Mouse (Mus musculus): ENCODE measurements around the gene Kcng3. TPM values are rescaled to one million over a fixed set of nuclear protein-coding genes. Genes with fewer than 3 reads are reported as not detected.
A peak's percentile ranks its signal among the peaks of the same experiment; 100 is the strongest.

Kcng3 gene
- polyA plus RNA-seq, 1 experiment, result 2.0 TPM

- peak; percentile 28 for DNase-seq (ENCODE audit: low spot score)
These were observed 662 bp downstream of the Kcng3 start for GRCm38 (mm10) chr17:83630787-83631678.

DNA sequence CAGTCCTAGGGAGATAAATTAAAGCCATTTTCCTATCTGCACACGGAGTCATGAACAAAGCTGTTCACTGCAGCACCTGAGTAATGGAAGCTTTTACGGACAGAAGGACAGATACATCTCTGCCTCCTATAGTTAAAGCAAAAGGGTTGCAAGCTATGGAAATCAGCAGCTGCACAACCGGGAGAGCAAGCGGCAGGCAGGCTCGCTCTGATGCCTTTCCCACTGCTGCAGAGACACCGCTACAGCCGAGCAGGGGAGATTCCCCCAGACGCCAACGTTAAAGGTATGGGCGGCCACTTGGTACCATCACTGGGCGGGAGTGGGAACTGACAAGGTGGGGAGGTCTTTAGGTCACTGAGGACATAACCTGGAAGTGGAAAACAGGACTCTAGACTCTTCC, 17.8 kb downstream of the Kcng3 start:
- DNase-seq (ENCODE audit: low spot score), result no peak

GRCm38 (mm10) chr17:83609532-83609931, 22.2 kb downstream of the Kcng3 start:
- DNase-seq (ENCODE audit: low spot score), result no peak

GRCm38 (mm10) chr17:83600976-83601375, 30.7 kb downstream of the Kcng3 start:
- no peak for DNase-seq (ENCODE audit: low spot score)

DNA sequence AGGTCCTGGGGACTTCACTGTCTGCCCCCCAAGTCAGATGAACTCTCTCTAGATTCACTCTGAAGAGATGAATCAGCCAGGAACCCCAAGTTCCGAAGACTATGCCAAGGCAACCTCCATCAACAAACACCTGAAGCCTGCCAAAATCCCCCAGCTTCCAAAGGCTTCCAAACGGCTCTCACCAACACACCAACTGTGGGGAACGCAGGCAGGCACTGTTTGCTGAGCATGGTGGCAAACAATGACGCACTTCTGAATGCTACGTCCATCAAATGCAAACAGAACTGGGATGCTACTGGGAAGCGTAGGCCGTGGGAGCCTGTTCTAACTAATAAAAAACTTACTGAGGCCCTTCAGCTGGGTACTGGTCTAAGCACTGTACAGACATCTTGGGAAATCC, 35.7 kb downstream of the Kcng3 start:
- no peak for DNase-seq (ENCODE audit: low spot score)

GRCm38 (mm10) chr17:83594526-83594925, 37.2 kb downstream of the Kcng3 start:
- DNase-seq (ENCODE audit: low spot score), result no peak

- DNase-seq (ENCODE audit: low spot score), result no peak
These were observed 38.3 kb downstream of the Kcng3 start for GRCm38 (mm10) chr17:83593396-83593795.

- no peak for DNase-seq (ENCODE audit: low spot score)
These were observed 42.9 kb downstream of the Kcng3 start for GRCm38 (mm10) chr17:83588663-83589341.

- no peak for DNase-seq (ENCODE audit: low spot score)
These were observed 44.0 kb downstream of the Kcng3 start for GRCm38 (mm10) chr17:83587731-83588130.

DNA sequence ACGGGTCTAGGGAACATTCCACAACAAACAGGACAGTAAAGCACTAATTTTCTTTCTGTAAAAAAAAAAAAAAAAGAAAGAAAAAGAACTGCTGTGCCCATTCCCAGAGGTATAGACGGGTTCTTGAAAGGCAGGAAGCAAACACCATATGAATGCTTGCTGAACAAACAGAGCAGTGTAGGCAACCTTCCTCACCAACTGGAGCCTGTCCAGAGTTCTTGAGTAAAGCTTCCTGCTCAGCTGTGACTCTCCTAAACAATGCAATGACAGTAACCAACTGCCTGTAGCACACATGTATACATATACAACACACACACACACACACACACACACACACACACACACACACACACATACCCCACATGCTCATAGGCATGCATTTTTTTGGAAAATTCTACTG, 49.1 kb downstream of the Kcng3 start:
- DNase-seq (ENCODE audit: low spot score), result no peak

GRCm38 (mm10) chr17:83580734-83581133, 51.0 kb downstream of the Kcng3 start:
- no peak for DNase-seq (ENCODE audit: low spot score)

DNA sequence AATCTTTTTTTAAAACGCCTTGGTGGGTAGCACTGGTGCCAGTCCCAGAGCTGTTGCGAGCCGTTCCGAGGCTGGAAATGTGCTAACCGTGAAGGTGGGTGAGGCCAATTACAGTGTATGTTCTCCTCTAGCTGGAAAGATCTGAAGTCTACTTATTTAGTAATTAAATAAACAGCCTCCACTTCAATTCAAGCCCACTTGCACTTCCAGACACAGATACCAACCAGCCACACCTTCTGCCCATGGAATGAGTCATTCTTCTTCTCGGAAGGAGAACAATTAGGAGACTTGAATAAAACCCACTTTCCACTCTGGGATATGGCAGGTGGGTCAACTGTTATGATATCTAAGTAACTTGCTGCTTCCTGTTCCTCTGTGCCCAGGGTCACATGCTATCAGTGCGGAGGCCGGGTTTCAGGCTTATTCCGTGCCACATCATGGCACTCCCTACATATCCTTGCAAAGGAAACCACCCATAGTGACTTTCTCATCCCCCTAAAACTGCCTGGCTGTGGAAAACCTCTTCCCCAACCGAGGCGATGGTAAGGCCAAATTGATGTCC, 54.8 kb downstream of the Kcng3 start:
- no peak for DNase-seq (ENCODE audit: low spot score)

DNA sequence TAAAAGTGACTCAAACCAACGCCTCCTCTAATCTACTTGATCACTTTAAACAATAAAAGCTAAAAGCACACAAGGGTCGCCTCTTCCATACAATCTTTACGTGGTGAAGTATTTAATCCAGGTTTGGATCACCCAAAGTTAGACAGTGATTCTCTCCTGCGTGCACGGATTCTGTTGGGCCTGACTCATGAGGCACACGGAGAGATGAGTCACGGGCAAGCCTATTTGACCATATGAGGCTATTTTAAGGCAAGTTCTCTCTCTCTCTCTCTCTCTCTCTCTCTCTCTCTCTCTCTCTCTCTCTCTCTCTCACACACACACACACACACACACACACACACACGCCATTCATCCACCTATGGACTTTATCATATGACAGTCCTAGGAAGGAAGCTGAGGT, 57.1 kb downstream of the Kcng3 start:
- DNase-seq (ENCODE audit: low spot score), result no peak

GRCm38 (mm10) chr17:83573128-83573527, 58.6 kb downstream of the Kcng3 start:
- DNase-seq (ENCODE audit: low spot score), result no peak

DNA sequence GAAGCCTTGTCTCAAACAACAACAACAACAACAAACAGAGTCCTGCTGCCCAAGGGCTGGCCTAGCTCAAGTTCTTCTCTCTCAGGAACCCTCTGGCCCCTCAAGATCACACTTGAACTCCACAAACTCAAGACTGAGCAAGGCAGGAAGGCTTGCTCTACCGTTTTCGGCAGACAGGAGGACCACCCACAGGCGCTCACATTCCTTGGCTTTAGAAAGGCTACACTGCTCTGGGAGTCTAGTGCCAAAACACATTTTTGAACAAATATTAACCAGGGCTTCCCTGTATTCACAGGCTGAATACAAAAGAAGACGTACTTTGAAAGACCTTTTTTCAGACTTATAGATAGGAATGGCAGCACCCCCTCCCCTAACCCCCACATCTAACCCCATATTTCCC, 59.3 kb downstream of the Kcng3 start:
- no peak for DNase-seq (ENCODE audit: low spot score)

DNA sequence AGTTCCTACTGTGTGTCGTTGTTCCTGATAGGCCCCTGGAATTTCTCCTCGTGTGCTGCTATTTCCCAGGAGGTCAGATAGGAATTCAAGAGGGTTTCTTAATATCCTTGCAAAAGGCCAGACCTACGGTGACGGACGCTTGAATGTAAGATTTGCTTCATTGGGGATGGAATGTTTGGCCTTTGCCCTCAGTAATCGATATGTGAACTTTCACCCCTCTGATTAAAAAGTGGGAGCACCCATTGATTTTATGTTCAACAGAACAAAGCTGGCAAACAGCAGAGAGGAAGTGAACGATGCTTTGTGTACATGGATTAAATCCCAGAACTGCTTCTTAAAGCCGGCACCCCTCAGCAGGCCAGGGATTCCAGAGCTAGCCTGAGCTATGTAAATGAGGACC, 64.3 kb downstream of the Kcng3 start:
- no peak for DNase-seq (ENCODE audit: low spot score)

DNA sequence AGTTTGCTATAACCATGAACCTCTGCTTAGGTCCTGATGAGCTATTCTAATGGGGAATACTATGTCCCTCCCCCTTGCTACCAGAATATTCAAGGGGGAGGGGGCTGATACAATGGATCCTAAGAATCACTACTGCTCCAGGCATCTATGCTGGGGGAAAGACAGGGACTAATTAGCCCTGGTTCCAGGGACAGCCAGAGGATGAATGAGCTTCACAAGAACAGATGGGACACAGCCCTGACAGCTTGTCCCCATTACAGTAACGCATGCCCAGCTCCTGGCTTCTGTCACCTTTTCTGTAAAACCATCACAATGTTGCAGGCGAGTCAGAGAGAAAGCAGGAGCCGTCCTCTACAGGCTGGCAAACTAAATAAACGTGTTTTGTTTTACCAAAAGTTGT, 66.2 kb downstream of the Kcng3 start:
- DNase-seq (ENCODE audit: low spot score), result no peak

DNA sequence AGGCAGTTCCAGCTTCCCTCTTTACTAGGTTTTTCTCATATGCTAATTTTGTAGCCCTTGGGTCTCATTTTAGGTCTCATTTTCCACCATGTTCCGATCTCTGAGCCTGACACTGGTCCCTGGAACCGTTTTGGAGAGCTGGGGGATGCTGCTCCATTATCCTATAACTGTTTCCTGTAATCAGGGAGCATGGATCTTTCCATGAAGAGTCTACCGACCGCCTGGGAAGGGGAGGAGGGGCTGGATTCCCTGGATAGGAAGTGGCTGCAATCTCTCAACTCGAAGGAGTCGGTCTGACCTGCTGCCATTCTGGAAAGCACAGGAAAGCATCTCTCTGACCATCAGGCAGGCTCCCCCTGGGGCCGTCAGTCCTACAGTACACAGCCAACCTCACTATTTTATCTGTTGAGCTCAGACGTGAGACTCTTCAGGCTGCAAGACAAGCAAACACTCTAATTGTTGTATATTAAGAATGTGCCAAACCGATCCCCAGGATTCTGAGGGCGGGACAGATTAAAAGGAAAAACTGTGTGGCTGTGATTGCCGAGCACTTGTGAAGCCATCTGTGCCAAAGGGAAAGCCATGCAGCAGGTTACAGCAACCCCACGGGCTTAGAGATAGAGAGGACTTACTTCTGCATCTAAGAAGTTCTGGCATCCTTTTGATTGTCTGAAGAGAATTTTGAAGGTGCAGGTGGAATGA, 67.4 kb downstream of the Kcng3 start:
- DNase-seq (ENCODE audit: low spot score), result no peak

DNA sequence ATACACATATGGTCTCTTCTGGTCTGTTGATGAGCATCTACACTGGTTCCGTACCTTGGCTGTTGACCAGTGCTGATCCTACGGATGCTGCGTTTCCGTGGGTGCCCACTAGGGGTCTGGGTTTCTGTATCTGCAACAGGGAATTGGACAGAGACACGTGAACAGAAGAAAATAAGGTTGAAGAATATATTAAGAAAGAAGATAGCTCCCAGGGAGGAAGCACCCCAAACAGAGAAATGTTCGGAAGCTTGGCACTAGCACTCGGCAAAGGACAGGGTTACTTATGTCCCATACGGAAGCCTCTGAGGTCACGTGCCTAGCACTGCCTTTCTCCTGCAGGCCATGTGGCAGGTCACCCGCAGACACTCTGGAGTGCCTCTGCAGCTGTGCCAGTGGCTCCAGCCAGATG, 68.0 kb downstream of the Kcng3 start:
- DNase-seq (ENCODE audit: low spot score), result no peak

DNA sequence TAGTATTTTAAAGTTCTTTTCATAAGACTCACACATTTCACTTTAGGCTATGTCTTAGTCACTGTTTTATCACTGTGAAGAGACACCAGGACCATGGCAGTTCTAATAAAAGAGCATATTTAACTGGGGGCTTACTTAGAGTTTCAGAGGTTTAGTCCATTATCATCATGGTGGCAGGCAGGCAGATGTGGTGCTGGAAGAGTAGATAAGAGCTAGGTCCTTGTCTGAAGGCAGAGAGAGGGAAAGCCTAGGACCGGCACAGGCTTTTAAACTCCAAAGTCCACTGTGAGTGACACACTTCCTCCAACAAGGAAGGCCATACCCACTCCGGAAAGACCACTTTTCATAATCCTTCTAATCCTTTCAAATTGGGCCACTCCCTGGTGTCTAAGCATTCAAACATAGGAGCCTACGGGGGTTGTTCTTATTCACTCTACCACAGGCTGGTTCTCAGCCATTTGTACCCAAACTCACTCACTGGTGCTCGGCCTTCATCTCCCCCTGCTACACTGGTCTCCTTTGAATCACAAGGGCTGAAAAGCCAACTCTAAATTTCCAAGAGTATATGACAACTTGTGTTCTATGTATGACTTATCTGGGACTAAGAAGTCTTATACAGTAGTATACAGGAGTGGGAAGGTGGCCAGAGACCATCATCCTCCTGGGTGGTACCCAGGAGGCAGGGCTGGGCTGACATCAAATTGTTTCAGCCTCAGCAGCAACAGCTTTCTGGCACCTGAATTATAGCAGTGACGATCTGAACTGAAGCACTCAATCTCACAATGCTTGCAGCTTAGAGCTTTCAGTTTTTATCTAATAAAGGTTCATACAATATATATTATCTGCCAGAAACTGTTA, 69.3 kb downstream of the Kcng3 start:
- no peak for DNase-seq (ENCODE audit: low spot score)

DNA sequence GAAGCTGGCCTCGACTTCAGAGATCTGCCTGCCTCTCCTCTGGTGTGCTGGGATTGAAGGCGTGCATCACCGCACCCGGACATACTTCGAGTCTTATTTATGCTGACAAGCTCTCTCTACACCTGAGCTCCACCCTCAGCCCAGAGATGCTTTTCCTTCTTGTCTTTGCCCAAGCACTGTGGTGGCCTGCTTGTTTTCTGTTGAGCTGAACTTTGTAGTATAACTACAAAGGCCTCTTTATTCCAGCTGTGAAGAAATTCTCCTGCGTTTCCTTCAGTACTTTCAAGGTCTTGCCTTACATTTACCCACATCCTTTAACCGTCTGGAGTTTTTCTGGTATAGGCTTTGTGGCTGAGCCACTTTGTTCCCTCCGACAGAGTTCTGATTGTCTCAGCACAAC, 72.6 kb downstream of the Kcng3 start:
- no peak for DNase-seq (ENCODE audit: low spot score)
